15 mouse cellular contexts compared by ENCODE assay signal in genomic region chr9:112075273-112075672, GRCm38 (mm10).
DNase-seq lines count a peak whose midpoint lies in the region; ATAC-seq and TF ChIP-seq lines count a peak whose summit lies in the region.
"Had no signal": no experiment of that assay in that cellular context is flagged by ENCODE, and none has a peak within 500 bp of the region (broad histone marks: within the 10 kb centered on the region; RNA-seq: fewer than 3 reads in every experiment).

No protein-coding gene starts in this region.

- no peaks in the 10 kb centered on the region for H3K9me3 ChIP-seq in forebrain, embryonic 15.5 days
- H3K9me3 ChIP-seq in hindbrain, postnatal 0 days (ENCODE audit: low read length) = no peaks in the 10 kb centered on the region
- no peaks in the 10 kb centered on the region for H3K9me3 ChIP-seq in neural tube, embryonic 15.5 days (replicated peaks)

- no peak overlapping the region for H3K4me2 ChIP-seq in forebrain, embryonic 15.5 days (replicated peaks)
- no peak overlapping the region for H3K4me2 ChIP-seq in hindbrain, postnatal 0 days (ENCODE audit: low read depth, low read length)
- H3K4me2 ChIP-seq in neural tube, embryonic 15.5 days = no peak overlapping the region
- H3K4me2 ChIP-seq: lung, embryonic 14.5 days had no signal

- no peaks in the 10 kb centered on the region for H3K27me3 ChIP-seq in forebrain, embryonic 15.5 days
- no peaks in the 10 kb centered on the region for H3K27me3 ChIP-seq in hindbrain, postnatal 0 days (ENCODE audit: insufficient read depth, low read length)
- no peaks in the 10 kb centered on the region for H3K27me3 ChIP-seq in neural tube, embryonic 15.5 days (replicated peaks)

- no peak overlapping the region for H3K4me3 ChIP-seq in left cerebral cortex, adult 2 months
- H3K4me3 ChIP-seq in forebrain, embryonic 15.5 days = no peak overlapping the region
- no peak overlapping the region for H3K4me3 ChIP-seq in hindbrain, postnatal 0 days (ENCODE audit: low read length)
- H3K4me3 ChIP-seq in neural tube, embryonic 15.5 days (replicated peaks) = no peak overlapping the region
- H3K4me3 ChIP-seq: erythroblast, embryonic 14.5 days had no signal

- intact Hi-C loops in left cerebral cortex, adult 2 months (cut with DNase I) = no loop called here
- intact Hi-C loops in left cerebral cortex, postnatal 25 days (cut with DNase I) = no loop called here

- no peaks in the 10 kb centered on the region for H3K36me3 ChIP-seq in forebrain, embryonic 15.5 days
- H3K36me3 ChIP-seq in hindbrain, postnatal 0 days (ENCODE audit: insufficient read depth, low read length) = no peaks in the 10 kb centered on the region
- H3K36me3 ChIP-seq in neural tube, embryonic 15.5 days = no peaks in the 10 kb centered on the region

- H3K9ac ChIP-seq in forebrain, embryonic 15.5 days (replicated peaks) = no peak overlapping the region
- H3K9ac ChIP-seq in hindbrain, postnatal 0 days (replicated peaks; ENCODE audit: low read length) = no peak overlapping the region
- no peak overlapping the region for H3K9ac ChIP-seq in neural tube, embryonic 15.5 days (replicated peaks)
- H3K9ac ChIP-seq: lung, embryonic 14.5 days had no signal

- DNase-seq in left cerebral cortex, adult 2 months (ENCODE audit: extremely low spot score in 1 of 2, low spot score in 2 of 2) = no peak
- no peak for DNase-seq in left cerebral cortex, postnatal 25 days (ENCODE audit: low spot score in 2 of 2)
- DNase-seq in hindbrain, postnatal 0 days (ENCODE audit: low spot score) = peak; percentile 54
- DNase-seq in kidney, adult 18-20 months = no peak
- DNase-seq in cerebellum, postnatal 10 days = no peak
- no peak for DNase-seq in kidney, adult 11 months
- DNase-seq: cerebellum, adult 11 months; heart, postnatal 10 days; kidney, postnatal 36 days; liver; lung, embryonic 14.5 days had no signal

- peak overlapping the region; percentile 22; the same call in 1 of the 2 replicates for H3K27ac ChIP-seq in left cerebral cortex, adult 2 months
- H3K27ac ChIP-seq in forebrain, embryonic 15.5 days (replicated peaks) = peak overlapping the region; percentile 41; the same call in 1 of the 2 replicates
- H3K27ac ChIP-seq in hindbrain, postnatal 0 days = peak overlapping the region; percentile 77; the same call in 1 of the 2 replicates
- peak overlapping the region; percentile 60 for H3K27ac ChIP-seq in neural tube, embryonic 15.5 days (replicated peaks)

- ATAC-seq in forebrain, embryonic 15.5 days (replicated peaks) = peak; percentile 60; the same call in 1 of the 2 replicates
- ATAC-seq in hindbrain, postnatal 0 days = peak; percentile 47
- ATAC-seq in neural tube, embryonic 15.5 days (ENCODE audit: low FRiP score) = no peak
- ATAC-seq: intestine, postnatal 0 days had no signal

- no peak for TF ChIP-seq CTCF in left cerebral cortex, adult 2 months (IDR thresholded peaks at IDR 0.05)
- TF ChIP-seq CTCF in hindbrain, postnatal 0 days (IDR thresholded peaks at IDR 0.05; ENCODE audit: low read depth) = no peak

- WGBS in forebrain, embryonic 15.5 days = 19% methylated on average over 5 of the region's 5 CpGs
- WGBS in hindbrain, postnatal 0 days = 30% methylated on average over 5 of the region's 5 CpGs
- WGBS in neural tube, embryonic 15.5 days = 40% methylated on average over 5 of the region's 5 CpGs

- peaks cover 19% of the 10 kb centered on the region for H3K4me1 ChIP-seq in forebrain, embryonic 15.5 days
- H3K4me1 ChIP-seq in hindbrain, postnatal 0 days (ENCODE audit: insufficient read depth, low read length) = peaks cover 3% of the 10 kb centered on the region; the same call in 1 of the 2 replicates
- H3K4me1 ChIP-seq in neural tube, embryonic 15.5 days = peaks cover 35% of the 10 kb centered on the region

Comparison
In these comparisons a context has a peak if more than half of its experiments do, and no peak if none do; other contexts are left out.
1. H3K27ac ChIP-seq: peak in every context shown above with its lines; median percentile 77 in hindbrain, postnatal 0 days; 60 in neural tube, embryonic 15.5 days; 41 in forebrain, embryonic 15.5 days; 22 in left cerebral cortex, adult 2 months.